Mouse (Mus musculus): ENCODE measurements around the gene Clec4a3. TPM values are rescaled to one million over a fixed set of nuclear protein-coding genes. Genes with fewer than 3 reads are reported as not detected.
"Not testable (repeated sequence)": the region's sequence is repeated elsewhere in the genome, so short reads cannot be mapped to it uniquely, and the experiment has no call there.

Clec4a3 gene
- total RNA-seq (2021) = under 1 TPM; 0.73 to 0.85 TPM
- long read RNA-seq, partial matches to known transcripts = 1 of 2 reads
- long read RNA-seq, other reads (novel, unspliced or antisense) = 0 of 2 reads

DNA sequence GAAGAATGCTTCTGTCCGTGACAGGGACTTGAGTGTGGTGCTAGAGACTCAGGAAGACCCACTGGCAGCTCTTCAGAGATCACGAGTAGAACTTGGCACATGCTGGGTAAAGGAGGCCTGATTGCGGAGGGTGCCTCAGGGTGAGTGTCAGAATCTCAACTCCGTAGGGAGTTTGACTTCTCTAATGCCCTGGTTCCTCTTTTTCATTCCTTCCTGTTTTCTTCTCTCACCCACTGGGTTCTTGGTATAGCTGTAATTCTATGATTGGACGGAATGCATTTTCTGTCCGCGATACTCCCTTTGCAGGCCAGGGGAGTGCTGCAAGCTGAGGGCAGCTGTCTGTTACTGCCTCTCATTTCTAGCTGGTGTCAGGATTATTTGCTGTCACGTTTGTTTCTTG is at the start of gene Clec4a3:
Gene Clec4a3 (plus strand): TSS at position 115 of the 400 bp plus-strand sequence.
- no peak for DNase-seq (ENCODE audit: low spot score in 2 of 2)

DNA sequence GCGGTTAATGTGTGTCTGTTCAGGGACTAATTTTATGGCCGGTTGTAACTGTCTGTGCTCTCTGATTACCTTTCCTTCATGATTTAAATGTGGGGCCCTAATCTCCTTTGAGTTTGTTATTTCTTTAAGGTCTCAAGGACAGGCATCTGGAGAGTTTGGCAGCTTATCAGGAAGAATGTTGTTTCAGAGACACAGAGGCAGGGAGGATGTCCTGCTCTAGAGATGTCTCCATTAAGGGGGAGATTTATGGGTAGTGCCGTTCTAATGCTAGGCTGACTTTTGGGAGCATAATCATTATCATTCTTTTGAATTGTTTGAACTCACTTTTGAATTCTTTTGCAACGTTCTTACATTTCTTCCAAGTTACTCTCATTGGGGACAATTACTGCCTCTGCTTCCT is 32.4 kb upstream of the Clec4a3 start:
- DNase-seq (ENCODE audit: low spot score in 2 of 2) = no peak

GRCm38 (mm10) chr6:122921451-122921850 is 30.9 kb upstream of the Clec4a3 start, which contains the start of gene Clec4a1:
TSS of gene Clec4a1 (plus strand) at chr6:122921848.
- no peak for DNase-seq (ENCODE audit: low spot score in 2 of 2)

GRCm38 (mm10) chr6:122934845-122935244 is 17.5 kb upstream of the Clec4a3 start:
- no peak for DNase-seq (ENCODE audit: low spot score in 2 of 2)

DNA sequence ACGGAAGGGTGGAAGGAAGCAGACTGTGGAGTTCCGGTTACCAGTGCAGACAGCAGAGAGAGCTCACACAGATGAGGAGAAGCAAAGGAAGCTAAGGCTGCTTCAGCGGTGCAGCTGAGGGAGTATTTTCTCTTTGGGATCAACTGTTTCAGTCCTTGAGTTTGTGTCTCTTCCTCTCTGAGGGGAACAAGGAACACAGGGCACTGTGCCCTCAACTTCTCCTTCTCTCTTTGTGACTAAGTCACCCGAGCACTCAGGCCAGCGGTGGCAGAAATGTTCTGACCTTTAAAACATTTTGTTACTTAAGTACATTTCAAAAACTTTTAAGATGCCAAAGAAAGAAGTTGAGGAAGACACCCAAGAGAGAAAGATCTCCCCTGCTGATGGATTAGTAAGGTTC is 12.7 kb upstream of the Clec4a3 start:
- no peak for DNase-seq (ENCODE audit: low spot score in 2 of 2)

DNA sequence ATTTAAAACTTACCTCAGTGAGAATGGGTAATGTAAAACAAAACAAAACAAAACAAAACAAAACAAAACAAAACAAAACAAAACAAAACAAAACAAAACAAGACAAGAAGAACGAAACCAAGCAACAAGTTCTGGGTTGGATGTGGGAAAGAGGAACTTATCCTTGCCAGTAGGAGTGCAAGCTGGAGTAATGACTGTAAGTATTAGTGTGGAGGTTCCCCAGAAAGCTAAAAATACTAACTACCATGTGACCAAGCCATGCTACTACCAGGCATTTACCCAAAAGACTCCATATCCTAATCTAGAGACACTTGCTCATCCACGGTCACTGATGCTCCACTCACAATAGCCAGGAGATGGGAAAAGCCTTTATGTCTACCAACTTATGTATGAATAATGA is 5.6 kb upstream of the Clec4a3 start:
- DNase-seq (ENCODE audit: low spot score in 2 of 2) = no peak

DNA sequence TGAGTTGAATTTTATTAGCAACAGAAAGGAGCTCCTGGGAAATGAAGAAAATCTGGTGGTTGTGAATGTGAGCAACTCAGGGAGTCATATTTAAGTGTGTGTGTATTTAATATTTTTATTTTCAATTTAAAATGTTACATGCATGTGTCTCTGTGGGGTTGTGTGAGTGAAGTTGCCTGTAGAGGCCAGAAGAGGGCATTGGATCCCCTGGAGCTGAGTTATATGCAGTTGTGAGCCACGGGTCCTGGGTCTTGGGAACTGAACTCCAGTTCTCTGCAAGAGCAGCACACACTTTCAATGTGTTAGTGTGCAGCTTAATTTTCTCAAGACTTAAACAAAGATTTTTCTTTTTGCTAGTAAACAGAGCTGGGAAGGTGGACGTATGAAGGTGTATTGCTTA is 12.2 kb downstream of the Clec4a3 start:
- no peak for DNase-seq (ENCODE audit: low spot score in 2 of 2)

DNA sequence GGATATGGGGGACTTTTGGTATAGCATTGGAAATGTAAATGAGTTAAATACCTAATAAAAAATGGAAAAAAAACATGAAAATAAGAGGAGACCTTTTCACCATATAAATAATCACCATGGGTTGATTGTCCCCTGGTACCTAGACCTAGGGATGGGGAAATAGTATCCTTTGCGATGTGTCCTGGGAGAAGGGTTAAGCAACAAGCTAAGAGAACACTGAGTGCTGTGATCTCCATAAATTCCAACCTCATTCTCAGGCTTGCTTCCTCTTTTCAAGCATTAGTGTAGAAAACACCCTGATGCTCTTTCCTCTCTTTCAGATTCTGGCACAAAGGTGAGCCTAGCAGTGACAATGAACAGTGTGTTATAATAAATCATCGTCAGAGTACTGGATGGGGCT is 16.7 kb downstream of the Clec4a3 start:
- DNase-seq (ENCODE audit: low spot score in 2 of 2) = no peak

- DNase-seq (ENCODE audit: low spot score in 2 of 2) = no peak
Observed at GRCm38 (mm10) chr6:122989876-122990437, 37.6 kb downstream of the Clec4a3 start, which contains the start of gene Clec4a4. TSS of gene Clec4a4 (plus strand) at chr6:122990367.

- DNase-seq (ENCODE audit: low spot score in 2 of 2) = not testable (repeated sequence)
Observed at GRCm38 (mm10) chr6:123004696-123005095, 52.4 kb downstream of the Clec4a3 start.

DNA sequence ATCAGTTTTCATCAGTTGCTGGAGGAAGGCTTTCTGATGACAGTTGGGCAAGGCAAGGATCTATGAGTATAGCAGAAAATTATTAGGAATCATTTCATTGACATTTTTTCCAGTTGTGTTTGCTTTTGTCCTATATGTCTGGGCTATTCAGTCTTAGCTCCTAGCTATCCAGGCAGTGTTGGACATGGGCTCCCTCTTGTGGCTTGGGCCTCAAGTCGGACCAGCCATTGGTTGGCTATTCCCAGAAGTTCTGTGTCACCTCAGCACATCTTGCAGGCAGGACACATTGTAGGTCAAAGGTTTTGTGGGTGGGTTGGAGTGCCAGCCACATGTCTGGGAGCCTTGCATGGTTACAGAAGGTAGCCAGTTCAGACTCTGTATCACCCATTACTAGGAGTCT is 53.3 kb downstream of the Clec4a3 start:
- DNase-seq (ENCODE audit: low spot score in 2 of 2) = peak in 1 of 2 experiments; percentile 15

Other genes with a start within 250 kb of the Clec4a3 start
- not detected for gene Nanog, start 245.0 kb upstream of the Clec4a3 start, total RNA-seq (2021)
- gene Slc2a3, start 150.9 kb upstream of the Clec4a3 start, total RNA-seq (2021) = 100 to 1,000 TPM in 1 of 2 experiments, 10 to 100 TPM in 1; 99.1 to 117 TPM
- gene Foxj2, start 132.6 kb upstream of the Clec4a3 start, total RNA-seq (2021) = 10 to 100 TPM; 24.3 to 27.8 TPM
- gene C3ar1, start 96.4 kb upstream of the Clec4a3 start, total RNA-seq (2021) = under 1 TPM; 0.87 TPM
- 100 to 1,000 TPM; 144 to 170 TPM for gene Necap1, start 78.0 kb upstream of the Clec4a3 start, total RNA-seq (2021)
- under 1 TPM; 0.46 to 0.56 TPM for gene Clec4a1, start 30.7 kb upstream of the Clec4a3 start, total RNA-seq (2021)
- gene Clec4a4, start 37.9 kb downstream of the Clec4a3 start, total RNA-seq (2021) = not detected
- not detected for gene Clec4b1, start 97.4 kb downstream of the Clec4a3 start, total RNA-seq (2021)
- 1 to 10 TPM; 2.4 to 2.6 TPM for gene Clec4a2, start 153.9 kb downstream of the Clec4a3 start, total RNA-seq (2021)
- gene Clec4b2, start 220.4 kb downstream of the Clec4a3 start, total RNA-seq (2021) = not detected

All from layer of hippocampus, postnatal 10 days (tissue).